8 mouse cellular contexts compared by ENCODE assay signal in genomic region chr6:54594469-54595329, GRCm38 (mm10). TPM values are rescaled to one million over a fixed set of nuclear protein-coding genes. Genes with fewer than 3 reads are reported as not detected.
A peak's percentile ranks its signal among the peaks of the same experiment; 100 is the strongest.
DNase-seq lines count a peak whose midpoint lies in the region; ATAC-seq and TF ChIP-seq lines count a peak whose summit lies in the region.

Gene Plekha8, plus strand, starts transcription at chr6:54595111.

- WGBS in forebrain, embryonic 12.5 days: under 1% methylated on average over 38 of the region's 49 CpGs
- WGBS in heart, embryonic 16.5 days: under 1% methylated on average over 44 of the region's 49 CpGs
- under 1% methylated on average over 49 of the region's 49 CpGs for WGBS in liver, embryonic 14.5 days (ENCODE audit: insufficient replicate concordance)
- under 1% methylated on average over 49 of the region's 49 CpGs for WGBS in stomach, embryonic 16.5 days

- peak within 1 kb of the TSS; percentile 86 for H3K4me3 ChIP-seq in ES-Bruce4 (ENCODE audit: low read depth, low read length)
- H3K4me3 ChIP-seq in forebrain, embryonic 12.5 days (replicated peaks): peak within 1 kb of the TSS; percentile 90
- H3K4me3 ChIP-seq in heart, embryonic 16.5 days (ENCODE audit: low read length): peak within 1 kb of the TSS; percentile 89
- H3K4me3 ChIP-seq in liver, embryonic 14.5 days (ENCODE audit: insufficient read depth in 1 of 2, low read depth in 2 of 2, low read length in 2 of 2): peak within 1 kb of the TSS; percentile 79 to 91
- peak within 1 kb of the TSS; percentile 91 for H3K4me3 ChIP-seq in stomach, embryonic 16.5 days (replicated peaks; ENCODE audit: low read length)

- TF ChIP-seq EP300 in ES-Bruce4 (IDR thresholded peaks at IDR 0.05; ENCODE audit: insufficient read depth, low read depth, low read length): no peak
- no peak for TF ChIP-seq EP300 in liver, embryonic 14.5 days (IDR thresholded peaks at IDR 0.05; ENCODE audit: low read depth)

- H3K9me3 ChIP-seq in ES-Bruce4 (replicated peaks; ENCODE audit: control insufficient read depth, insufficient read depth, low read length, poor library complexity, severe bottlenecking): no peaks in the 10 kb centered on the region
- no peaks in the 10 kb centered on the region for H3K9me3 ChIP-seq in forebrain, embryonic 12.5 days
- H3K9me3 ChIP-seq in heart, embryonic 16.5 days (replicated peaks; ENCODE audit: control insufficient read depth, low read length): no peaks in the 10 kb centered on the region
- no peaks in the 10 kb centered on the region for H3K9me3 ChIP-seq in liver, embryonic 14.5 days (ENCODE audit: control insufficient read depth, low read length)
- H3K9me3 ChIP-seq in stomach, embryonic 16.5 days (replicated peaks; ENCODE audit: control insufficient read depth, low read length): no peaks in the 10 kb centered on the region

- TF ChIP-seq POLR2A in ES-Bruce4 (IDR thresholded peaks at IDR 0.05; ENCODE audit: insufficient read depth, low read length): no peak

- peak; percentile 74 for DNase-seq in c-Kit-positive CD71-positive TER-119-positive erythroid progenitor cells, embryonic 14.5 days (ENCODE audit: low spot score)
- peak; percentile 94 to 96 for DNase-seq in kidney, postnatal 25 days
- DNase-seq in liver, embryonic 14.5 days (ENCODE audit: low read depth in 3 of 3, low spot score in 3 of 3): peak; percentile 66 to 75 (median 67)
- DNase-seq in neural tube, embryonic 10.5 days (ENCODE audit: extremely low spot score, low spot score): peak; percentile 89

- ATAC-seq in forebrain, embryonic 12.5 days (ENCODE audit: low FRiP score): peak; percentile 93
- ATAC-seq in heart, embryonic 16.5 days (replicated peaks; ENCODE audit: extremely low read depth, insufficient read depth, low FRiP score): peak; percentile 91
- peak; percentile 87 for ATAC-seq in liver, embryonic 14.5 days (ENCODE audit: insufficient read depth)
- peak; percentile 92 for ATAC-seq in stomach, embryonic 16.5 days (ENCODE audit: insufficient read depth, low FRiP score)

- no peak for TF ChIP-seq CTCF in ES-Bruce4 (IDR thresholded peaks at IDR 0.05; ENCODE audit: low read depth, low read length)
- no peak for TF ChIP-seq CTCF in liver, embryonic 14.5 days (IDR thresholded peaks at IDR 0.05; ENCODE audit: low read depth)

- no peaks in the 10 kb centered on the region for H3K27me3 ChIP-seq in ES-Bruce4 (ENCODE audit: control insufficient read depth, insufficient read depth, low read length, poor library complexity, severe bottlenecking)
- no peaks in the 10 kb centered on the region for H3K27me3 ChIP-seq in forebrain, embryonic 12.5 days
- no peaks in the 10 kb centered on the region for H3K27me3 ChIP-seq in heart, embryonic 16.5 days (ENCODE audit: control insufficient read depth, insufficient read depth, low read length)
- peaks cover 7% of the 10 kb centered on the region for H3K27me3 ChIP-seq in liver, embryonic 14.5 days (ENCODE audit: control insufficient read depth, insufficient read depth, low read length)
- no peaks in the 10 kb centered on the region for H3K27me3 ChIP-seq in stomach, embryonic 16.5 days (ENCODE audit: control insufficient read depth, insufficient read depth, low read length)

- peak within 1 kb of the TSS; percentile 89 for H3K9ac ChIP-seq in ES-Bruce4 (ENCODE audit: low read depth, poor library complexity, severe bottlenecking)
- H3K9ac ChIP-seq in forebrain, embryonic 12.5 days: peak within 1 kb of the TSS; percentile 92
- peak within 1 kb of the TSS; percentile 89 for H3K9ac ChIP-seq in heart, embryonic 16.5 days (ENCODE audit: low read length)
- peak within 1 kb of the TSS; percentile 75 for H3K9ac ChIP-seq in liver, embryonic 14.5 days (replicated peaks)
- peak within 1 kb of the TSS; percentile 83 for H3K9ac ChIP-seq in stomach, embryonic 16.5 days (ENCODE audit: low read length)

- H3K4me1 ChIP-seq in ES-Bruce4 (ENCODE audit: control insufficient read depth, insufficient read depth, low read length): no peaks in the 10 kb centered on the region
- H3K4me1 ChIP-seq in forebrain, embryonic 12.5 days: peaks cover 33% of the 10 kb centered on the region
- peaks cover 27% of the 10 kb centered on the region for H3K4me1 ChIP-seq in heart, embryonic 16.5 days (ENCODE audit: control insufficient read depth, insufficient read depth, low read length)
- peaks cover 0 to 9% of the 10 kb centered on the region in 2 experiments; a peak in 3 of 4 replicates for H3K4me1 ChIP-seq in liver, embryonic 14.5 days (replicated peaks; ENCODE audit: control insufficient read depth in 2 of 2, insufficient read depth in 2 of 2, low read length in 1 of 2)
- peaks cover 19% of the 10 kb centered on the region; the same call in 1 of the 2 replicates for H3K4me1 ChIP-seq in stomach, embryonic 16.5 days (ENCODE audit: control insufficient read depth, insufficient read depth, low read length)

- H3K36me3 ChIP-seq in ES-Bruce4 (ENCODE audit: control insufficient read depth, insufficient read depth, low read length, poor library complexity, severe bottlenecking): no peaks in the 10 kb centered on the region
- no peaks in the 10 kb centered on the region for H3K36me3 ChIP-seq in forebrain, embryonic 12.5 days (replicated peaks)
- no peaks in the 10 kb centered on the region for H3K36me3 ChIP-seq in heart, embryonic 16.5 days (ENCODE audit: control insufficient read depth, insufficient read depth)
- no peaks in the 10 kb centered on the region for H3K36me3 ChIP-seq in liver, embryonic 14.5 days (replicated peaks; ENCODE audit: control insufficient read depth, insufficient read depth, low read depth)
- no peaks in the 10 kb centered on the region for H3K36me3 ChIP-seq in stomach, embryonic 16.5 days (ENCODE audit: control insufficient read depth, insufficient read depth, low read length)

- peak within 1 kb of the TSS; percentile 80 for H3K4me2 ChIP-seq in forebrain, embryonic 12.5 days
- H3K4me2 ChIP-seq in heart, embryonic 16.5 days (ENCODE audit: low read depth, low read length): peak within 1 kb of the TSS; percentile 79
- peak within 1 kb of the TSS; percentile 88 for H3K4me2 ChIP-seq in liver, embryonic 14.5 days (ENCODE audit: low read depth)
- peak within 1 kb of the TSS; percentile 79 for H3K4me2 ChIP-seq in stomach, embryonic 16.5 days (ENCODE audit: low read depth, low read length)

- no peak within 1 kb of the TSS for H3K27ac ChIP-seq in ES-Bruce4 (ENCODE audit: insufficient read depth, low read length)
- peak within 1 kb of the TSS; percentile 80 for H3K27ac ChIP-seq in forebrain, embryonic 12.5 days
- H3K27ac ChIP-seq in heart, embryonic 16.5 days (ENCODE audit: low read length): peak within 1 kb of the TSS; percentile 78
- no peak within 1 kb of the TSS for H3K27ac ChIP-seq in liver, embryonic 14.5 days
- H3K27ac ChIP-seq in stomach, embryonic 16.5 days (ENCODE audit: low read length): peak within 1 kb of the TSS; percentile 73

RNA-seq across cellular contexts. Expression of gene Plekha8, which starts in this region (rescaled TPM):
- 15.0 and 16.9 TPM in 2 replicates for polyA plus RNA-seq in ES-Bruce4 (2011; ENCODE audit: insufficient read depth, insufficient read length, low read depth, missing spikeins)
- 20.1 and 21.2 TPM in 2 replicates for polyA plus RNA-seq in forebrain, embryonic 12.5 days (2016; fragmentation: Nextera tagmentation; extraction: Ambion mirVana)
- 4.5 and 5.5 TPM in 2 replicates for polyA plus RNA-seq in heart, embryonic 16.5 days (2015; fragmentation: Nextera tagmentation; extraction: Ambion mirVana)
- 1.2 and 1.7 TPM in 2 replicates for polyA plus RNA-seq in liver, embryonic 14.5 days (2012; rRNA removed)
- polyA plus RNA-seq in liver, embryonic 14.5 days (2014; fragmentation: Nextera tagmentation; extraction: Ambion mirVana): 2.6 and 3.7 TPM in 2 replicates
- 5.3 and 5.7 TPM in 2 replicates for polyA plus RNA-seq in stomach, embryonic 16.5 days (2015; fragmentation: Nextera tagmentation; extraction: Ambion mirVana)

Comparison
In these comparisons a context has a peak if more than half of its experiments do, and no peak if none do; other contexts are left out.
1. H3K27ac ChIP-seq: peak in forebrain, embryonic 12.5 days (single experiment), heart, embryonic 16.5 days (single experiment) and stomach, embryonic 16.5 days (single experiment); none in ES-Bruce4 (single experiment) and liver, embryonic 14.5 days (single experiment).
2. Peak in every context shown above with its lines, with median percentiles within 50 percentile points of each other: H3K4me3 ChIP-seq, H3K9ac ChIP-seq, DNase-seq, ATAC-seq and H3K4me2 ChIP-seq.